Mouse (Mus musculus) hindbrain, embryonic 12.5 days (tissue): ENCODE results near the gene Rpusd3. TPM values are rescaled to one million over a fixed set of nuclear protein-coding genes. Genes with fewer than 3 reads are reported as not detected.

Experiments
- ATAC-seq: fragments of 200-750 bp; cut with Nextera tagmentation; 2 replicates; pipeline ENCODE4 v1.8.0; 2017; ENCODE audit warnings: moderate TSS enrichment; ENCODE audit not compliant: low FRiP score
- H3K27ac ChIP-seq: fragments of 300-500 bp; sonication (generic); 2 replicates; pipeline ENCODE4 v1.5.1; 2016; ENCODE audit warnings: mild to moderate bottlenecking
- H3K27me3 ChIP-seq: fragments of 300-500 bp; sonication (generic); 2 replicates; pipeline ENCODE4 v1.6.1; 2016; ENCODE audit warnings: mild to moderate bottlenecking
- H3K36me3 ChIP-seq: fragments of 300-500 bp; sonication (generic); 2 replicates; pipeline ENCODE4 v1.6.1; 2016; ENCODE audit warnings: mild to moderate bottlenecking
- H3K4me1 ChIP-seq: fragments of 300-500 bp; sonication (generic); 2 replicates; pipeline ENCODE4 v1.6.1; 2016
- H3K4me2 ChIP-seq: fragments of 300-500 bp; sonication (generic); replicated peaks from 2 replicates; pipeline ENCODE4 v1.6.1; 2016; ENCODE audit warnings: mild to moderate bottlenecking
- H3K4me3 ChIP-seq: fragments of 300-500 bp; sonication (generic); 2 replicates; pipeline ENCODE4 v1.5.1; 2016; ENCODE audit warnings: mild to moderate bottlenecking
- H3K9ac ChIP-seq: fragments of 300-500 bp; sonication (generic); 2 replicates; pipeline ENCODE4 v1.6.1; 2016; ENCODE audit warnings: mild to moderate bottlenecking, moderate library complexity
- H3K9me3 ChIP-seq: fragments of 300-500 bp; sonication (generic); replicated peaks from 2 replicates; pipeline ENCODE4 v1.6.1; 2016; ENCODE audit warnings: mild to moderate bottlenecking
- WGBS: fragments of 180-500 bp; shearing (Covaris S2); methylation state at CpG from one replicate; pipeline ENCODE4 v1.1.7; 2016; 5-methylcytosine and 5-hydroxymethylcytosine counted together
- polyA plus RNA-seq: library from polyadenylated mRNA; unstranded; fragments of >200 nt; fragmentation: Nextera tagmentation; extraction: Ambion mirVana; gene quantifications from 2 replicates; pipeline ENCODE4 v1.2.1, GENCODE M21; 2016

Gene Rpusd3
- polyA plus RNA-seq, 1 experiment from 2014 or later = 22.0 TPM

DNA sequence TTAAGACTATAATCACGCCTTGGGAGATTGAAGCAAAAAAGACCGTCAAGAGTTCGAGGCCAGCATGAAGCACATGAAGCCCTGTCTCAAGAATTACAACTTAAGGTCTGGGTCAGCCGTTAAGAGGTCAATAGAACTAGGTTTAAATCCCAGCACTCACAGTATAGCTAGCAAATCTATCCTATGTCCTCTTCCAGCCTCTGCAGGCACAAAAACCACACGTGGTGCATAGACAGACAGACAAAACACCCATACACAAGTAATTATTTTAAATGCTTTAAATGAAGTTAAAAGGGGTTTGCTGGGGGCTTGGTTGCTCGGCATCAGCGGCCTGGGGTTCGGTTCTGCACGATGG is 22.9 kb upstream of the Rpusd3 start:
- H3K27ac ChIP-seq = peak overlapping the region; percentile 68
- peak; percentile 30; the same call in 1 of the 2 replicates for ATAC-seq
- peak overlapping the region; percentile 86 for H3K4me2 ChIP-seq
- peak overlapping the region; percentile 82 for H3K4me3 ChIP-seq
- H3K9me3 ChIP-seq = no peaks in the 10 kb centered on the region
- 39% methylated on average over 9 of the region's 9 CpGs for WGBS
- H3K27me3 ChIP-seq = no peaks in the 10 kb centered on the region
- peaks cover 8% of the 10 kb centered on the region for H3K4me1 ChIP-seq
- H3K36me3 ChIP-seq = peaks cover 8% of the 10 kb centered on the region
- peak overlapping the region; percentile 92 for H3K9ac ChIP-seq

DNA sequence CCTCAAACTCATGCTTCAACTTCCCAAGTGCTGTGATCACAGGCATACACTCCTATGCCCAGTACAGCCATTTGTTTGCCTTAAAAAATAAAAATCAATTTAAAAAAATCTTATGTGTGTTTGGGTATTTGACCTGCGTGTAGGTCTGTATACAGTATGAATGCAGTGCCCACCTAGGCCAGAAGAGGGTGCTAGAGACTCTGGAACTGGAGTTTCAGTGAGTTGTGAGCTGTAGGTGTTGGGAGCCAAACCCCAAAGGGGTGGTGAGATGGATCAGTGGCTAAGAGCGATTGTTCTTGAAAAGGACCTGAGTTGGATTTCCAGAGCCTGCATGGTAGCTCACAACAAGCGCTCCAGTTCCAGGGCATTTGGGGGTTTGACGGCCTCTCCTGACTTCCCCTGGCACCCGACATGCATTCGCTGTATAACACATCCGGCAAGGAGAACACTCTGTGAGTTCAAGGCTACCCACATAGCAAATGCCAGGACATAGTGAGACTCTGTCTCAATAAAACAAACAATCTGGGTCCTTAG is 22.1 kb upstream of the Rpusd3 start:
- H3K4me1 ChIP-seq = peaks cover 8% of the 10 kb centered on the region
- no peak overlapping the region for H3K27ac ChIP-seq
- H3K36me3 ChIP-seq = no peaks in the 10 kb centered on the region
- no peak overlapping the region for H3K4me3 ChIP-seq
- WGBS = 57% methylated on average over 7 of the region's 7 CpGs
- no peak overlapping the region for H3K9ac ChIP-seq
- H3K27me3 ChIP-seq = no peaks in the 10 kb centered on the region
- ATAC-seq = no peak
- no peak overlapping the region for H3K4me2 ChIP-seq
- H3K9me3 ChIP-seq = no peaks in the 10 kb centered on the region

DNA sequence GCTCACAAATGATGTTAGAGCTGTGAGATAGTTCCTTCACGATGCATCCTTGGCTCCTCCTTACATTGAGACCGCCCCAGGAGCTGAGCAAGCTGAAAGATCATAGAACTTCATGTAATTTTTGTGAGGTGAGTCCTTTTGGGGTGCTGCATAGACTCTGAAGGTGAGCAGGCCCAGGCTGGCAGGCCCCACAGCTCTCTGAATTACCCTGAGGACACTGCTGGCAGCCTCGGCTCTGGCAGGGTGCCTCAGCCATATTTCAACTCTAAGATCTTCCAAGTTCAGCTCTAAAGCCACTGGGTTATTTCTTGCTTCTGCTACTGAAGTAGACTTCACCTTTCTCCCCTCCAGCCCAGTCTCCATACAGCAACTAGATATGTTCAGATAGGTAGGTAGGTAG is 21.5 kb upstream of the Rpusd3 start:
- WGBS = 82% methylated on average over 3 of the region's 3 CpGs
- H3K27ac ChIP-seq = no peak overlapping the region
- no peaks in the 10 kb centered on the region for H3K27me3 ChIP-seq
- no peak overlapping the region for H3K4me2 ChIP-seq
- no peak for ATAC-seq
- no peak overlapping the region for H3K9ac ChIP-seq
- H3K4me1 ChIP-seq = peaks cover 8% of the 10 kb centered on the region
- H3K4me3 ChIP-seq = no peak overlapping the region
- H3K9me3 ChIP-seq = no peaks in the 10 kb centered on the region
- H3K36me3 ChIP-seq = no peaks in the 10 kb centered on the region

DNA sequence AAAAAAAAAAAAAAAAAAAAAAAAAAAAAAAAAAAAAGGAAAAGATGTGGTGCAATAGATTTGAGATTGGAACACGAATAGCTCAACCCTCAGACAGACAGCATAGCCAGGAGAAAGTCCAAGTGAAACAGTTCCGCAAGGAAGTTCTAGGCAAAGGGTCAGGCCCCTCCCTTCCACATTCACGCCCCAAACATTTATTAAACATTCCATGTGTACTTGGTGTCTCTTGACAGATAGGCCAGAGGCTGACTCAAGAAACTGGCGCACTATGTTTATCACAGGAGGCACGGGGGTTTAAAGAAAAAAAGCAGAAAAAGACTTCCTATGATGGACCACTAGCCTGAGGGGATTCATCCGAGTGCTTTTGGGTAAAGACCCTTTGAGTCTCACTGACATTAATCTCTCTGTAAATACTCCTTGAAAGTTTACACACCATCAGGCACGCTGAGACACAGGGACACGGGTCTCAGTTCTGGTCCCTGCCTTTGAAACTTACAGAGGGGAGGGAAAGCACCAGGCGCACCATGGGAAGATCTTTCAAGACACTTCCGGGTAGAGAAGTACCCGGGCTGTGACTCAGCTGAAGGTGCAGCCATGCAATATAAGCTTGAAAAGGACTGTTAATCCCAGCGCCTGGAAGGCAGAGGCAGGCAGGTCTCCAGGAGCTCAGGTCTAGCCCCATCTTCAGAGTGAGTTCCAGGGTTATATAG is 19.7 kb upstream of the Rpusd3 start:
- Histone ChIP-seq H3K36me3 (no peaks in the 10 kb centered on the region), H3K4me2 (no peak overlapping the region), H3K9me3 (no peaks in the 10 kb centered on the region), H3K4me3 (no peak overlapping the region), H3K9ac (no peak overlapping the region), H3K4me1 (peaks cover 8% of the 10 kb centered on the region), H3K27ac (no peak overlapping the region), H3K27me3 (peaks cover 2% of the 10 kb centered on the region; the same call in 1 of the 2 replicates)
- 61% methylated on average over 12 of the region's 12 CpGs for WGBS
- no peak for ATAC-seq

DNA sequence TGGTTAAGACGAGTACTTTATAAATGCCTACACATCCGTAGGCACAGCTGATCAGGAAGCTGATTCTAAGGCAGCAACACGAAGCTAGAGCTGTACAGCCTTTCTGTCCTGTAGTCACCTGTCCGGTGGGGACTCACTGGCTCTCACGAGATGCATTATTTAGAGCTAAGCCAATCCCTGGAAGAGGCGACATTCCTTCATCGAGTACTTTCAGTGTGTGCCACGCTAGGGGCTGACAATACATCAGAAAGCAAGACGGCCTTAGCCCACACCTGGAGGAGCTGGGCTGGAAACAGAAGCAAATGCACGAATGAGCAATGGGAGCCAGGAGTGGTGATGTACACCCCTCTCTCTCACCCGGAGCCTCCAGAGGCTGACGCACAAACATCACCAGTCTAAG is 18.0 kb upstream of the Rpusd3 start:
- Histone ChIP-seq H3K4me1 (no peaks in the 10 kb centered on the region), H3K27me3 (peaks cover 2% of the 10 kb centered on the region; the same call in 1 of the 2 replicates), H3K36me3 (no peaks in the 10 kb centered on the region), H3K4me2 (no peak overlapping the region), H3K9me3 (no peaks in the 10 kb centered on the region), H3K9ac (no peak overlapping the region), H3K4me3 (no peak overlapping the region), H3K27ac (no peak overlapping the region)
- no peak for ATAC-seq
- 82% methylated on average over 12 of the region's 12 CpGs for WGBS

DNA sequence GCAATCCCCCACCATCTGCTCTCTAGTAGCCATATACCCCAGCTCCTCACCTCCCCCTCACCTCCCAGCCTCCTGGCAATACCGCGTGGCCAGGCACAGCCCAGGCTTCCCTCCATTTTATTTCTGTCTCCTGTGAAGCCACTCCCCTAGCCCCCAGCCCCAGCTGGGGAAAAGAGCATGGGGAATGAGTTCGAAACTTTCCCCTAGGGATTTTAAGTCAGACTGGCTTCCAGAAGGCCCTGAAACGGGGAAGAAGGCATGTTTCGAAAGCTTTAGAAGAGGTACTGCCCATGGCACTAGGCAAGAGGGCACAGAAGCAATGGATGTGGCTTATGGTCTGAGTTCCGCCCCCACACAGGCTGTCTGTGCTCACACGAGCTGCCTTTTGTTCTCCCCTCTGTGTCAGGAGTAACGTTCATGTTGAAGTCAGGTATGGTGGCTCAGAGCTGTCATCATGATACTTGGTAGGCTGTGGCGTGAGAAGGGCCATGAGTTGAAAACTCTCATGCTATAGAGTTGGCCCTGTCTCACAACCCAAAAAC is 16.6 kb upstream of the Rpusd3 start, which contains the start of gene Cidec:
Gene Cidec (minus strand): TSS at position 97 of the 542 bp plus-strand sequence.
- 74% methylated on average over 9 of the region's 9 CpGs for WGBS
- no peaks in the 10 kb centered on the region for H3K4me1 ChIP-seq
- no peak within 1 kb of the TSS for H3K9ac ChIP-seq
- peaks cover 2% of the 10 kb centered on the region; the same call in 1 of the 2 replicates for H3K27me3 ChIP-seq
- no peak within 1 kb of the TSS for H3K4me2 ChIP-seq
- no peak within 1 kb of the TSS for H3K4me3 ChIP-seq
- H3K9me3 ChIP-seq = no peaks in the 10 kb centered on the region
- H3K27ac ChIP-seq = no peak within 1 kb of the TSS
- no peak for ATAC-seq
- H3K36me3 ChIP-seq = no peaks in the 10 kb centered on the region

DNA sequence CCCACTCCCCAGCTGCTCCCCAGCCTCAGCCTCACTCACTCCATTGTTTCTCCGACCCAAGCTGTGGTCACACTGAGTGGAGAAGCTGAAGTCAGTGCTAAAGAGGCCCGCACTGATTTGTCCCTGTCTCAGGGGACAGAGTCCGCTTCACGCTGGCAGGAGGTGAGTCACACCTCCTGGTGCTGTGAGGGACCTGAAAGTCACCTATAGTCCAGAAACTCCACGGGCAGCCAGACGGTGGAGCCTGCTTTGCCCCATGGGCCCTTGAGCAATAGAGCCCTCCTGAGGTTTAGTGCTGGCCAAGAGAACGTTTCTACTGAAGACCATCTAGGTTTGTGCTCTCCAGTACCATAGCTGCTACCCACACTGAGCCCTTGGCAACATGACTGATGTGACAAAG is 15.6 kb upstream of the Rpusd3 start:
- H3K9me3 ChIP-seq = no peaks in the 10 kb centered on the region
- H3K27ac ChIP-seq = no peak overlapping the region
- no peak for ATAC-seq
- H3K36me3 ChIP-seq = no peaks in the 10 kb centered on the region
- H3K4me1 ChIP-seq = no peaks in the 10 kb centered on the region
- H3K4me2 ChIP-seq = no peak overlapping the region
- peaks cover 2% of the 10 kb centered on the region; the same call in 1 of the 2 replicates for H3K27me3 ChIP-seq
- WGBS = 67% methylated on average over 7 of the region's 7 CpGs
- no peak overlapping the region for H3K9ac ChIP-seq
- no peak overlapping the region for H3K4me3 ChIP-seq

DNA sequence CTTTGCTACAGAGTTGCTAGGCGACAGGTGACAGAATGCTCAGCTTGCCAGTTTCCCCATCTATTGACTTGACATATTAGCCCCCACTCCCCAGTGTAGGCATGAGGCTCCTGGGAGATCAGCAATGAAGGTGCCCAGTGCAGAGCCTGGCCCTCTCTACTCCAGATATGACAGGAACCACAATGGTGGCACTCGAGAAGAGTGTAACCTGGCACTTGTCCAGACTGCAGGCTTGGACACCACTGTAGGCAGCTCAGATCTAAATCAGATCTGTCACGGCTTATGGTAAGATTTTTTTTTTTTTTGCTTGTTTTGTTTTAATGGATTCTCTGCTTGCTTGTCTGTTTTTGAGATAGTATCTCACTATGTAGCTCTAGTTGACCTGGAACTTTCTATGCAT is 14.5 kb upstream of the Rpusd3 start:
- no peak for ATAC-seq
- Histone ChIP-seq H3K9ac (no peak overlapping the region), H3K36me3 (no peaks in the 10 kb centered on the region), H3K4me1 (no peaks in the 10 kb centered on the region), H3K4me3 (no peak overlapping the region), H3K4me2 (no peak overlapping the region), H3K9me3 (no peaks in the 10 kb centered on the region), H3K27me3 (peaks cover 2% of the 10 kb centered on the region; the same call in 1 of the 2 replicates), H3K27ac (no peak overlapping the region)
- WGBS = 73% methylated on average over 3 of the region's 3 CpGs

DNA sequence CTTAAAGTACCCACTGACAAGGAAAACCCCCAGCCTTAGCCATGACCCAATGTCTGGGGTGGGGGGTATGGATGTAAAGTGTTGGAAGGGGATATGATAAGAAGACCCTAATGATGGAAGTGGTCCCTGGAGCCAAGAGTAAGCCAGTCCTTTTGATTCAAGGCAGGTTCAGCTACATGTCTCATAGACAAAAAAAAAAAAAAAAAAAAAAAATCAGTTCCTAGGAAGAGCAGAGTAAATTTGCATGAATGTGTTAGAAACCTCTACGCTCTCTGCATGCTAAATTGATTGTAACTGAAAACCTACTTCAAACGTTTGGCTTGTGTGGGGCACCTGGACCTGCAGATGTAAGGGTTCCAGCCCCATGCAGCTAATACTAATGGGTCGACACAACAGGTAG is 12.7 kb upstream of the Rpusd3 start:
- no peak overlapping the region for H3K9ac ChIP-seq
- H3K36me3 ChIP-seq = no peaks in the 10 kb centered on the region
- H3K9me3 ChIP-seq = no peaks in the 10 kb centered on the region; the same call in 1 of the 2 replicates
- no peak overlapping the region for H3K27ac ChIP-seq
- 57% methylated on average over 3 of the region's 3 CpGs for WGBS
- no peak for ATAC-seq
- H3K27me3 ChIP-seq = peaks cover 2% of the 10 kb centered on the region; the same call in 1 of the 2 replicates
- no peak overlapping the region for H3K4me3 ChIP-seq
- no peaks in the 10 kb centered on the region for H3K4me1 ChIP-seq
- H3K4me2 ChIP-seq = no peak overlapping the region

DNA sequence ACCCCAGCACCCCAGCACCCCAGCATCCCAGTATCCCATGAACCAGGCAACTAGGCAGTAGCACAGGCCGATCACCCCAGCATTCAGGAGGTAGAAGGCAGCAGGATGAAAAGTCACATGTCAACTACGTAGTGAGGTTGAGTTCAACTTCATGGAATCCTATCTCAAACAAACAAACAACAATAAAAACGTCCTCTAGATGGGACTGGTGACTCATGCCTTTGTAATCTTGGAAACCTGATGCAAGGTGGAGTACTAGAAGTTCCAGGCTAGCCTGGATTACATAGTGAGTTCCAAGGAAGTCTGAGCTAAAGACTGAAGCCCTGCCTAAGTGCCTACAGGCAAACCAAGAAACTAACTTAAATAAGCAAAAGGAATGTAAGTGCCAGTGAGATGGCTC is 11.7 kb upstream of the Rpusd3 start:
- H3K36me3 ChIP-seq = no peaks in the 10 kb centered on the region
- no peak for ATAC-seq
- WGBS = 59% methylated on average over 3 of the region's 3 CpGs
- H3K4me1 ChIP-seq = no peaks in the 10 kb centered on the region
- peaks cover 2% of the 10 kb centered on the region; the same call in 1 of the 2 replicates for H3K27me3 ChIP-seq
- no peaks in the 10 kb centered on the region; the same call in 1 of the 2 replicates for H3K9me3 ChIP-seq
- H3K4me2 ChIP-seq = no peak overlapping the region
- H3K4me3 ChIP-seq = no peak overlapping the region
- no peak overlapping the region for H3K27ac ChIP-seq
- no peak overlapping the region for H3K9ac ChIP-seq

DNA sequence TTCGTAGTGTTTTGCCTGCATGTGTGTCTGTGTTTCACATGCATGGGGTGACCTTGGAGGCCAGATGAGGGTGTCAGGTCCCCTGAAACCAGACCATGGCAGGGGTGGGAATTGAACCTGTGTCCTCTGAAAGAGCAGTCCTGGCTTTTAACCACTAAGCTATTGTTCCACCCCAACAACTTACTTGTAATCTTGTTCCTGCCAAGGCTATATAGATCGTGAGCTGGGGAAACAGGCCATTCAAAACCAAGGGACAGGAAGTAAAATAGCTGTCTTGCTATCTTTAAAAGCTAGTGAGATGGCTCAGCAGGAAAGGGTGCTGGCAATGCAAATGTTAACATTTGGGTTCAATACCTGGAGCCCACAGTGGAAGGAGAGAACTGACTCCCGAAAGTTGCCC is 10.8 kb upstream of the Rpusd3 start:
- H3K9ac ChIP-seq = no peak overlapping the region
- no peak for ATAC-seq
- H3K27ac ChIP-seq = no peak overlapping the region
- peaks cover 2% of the 10 kb centered on the region; the same call in 1 of the 2 replicates for H3K27me3 ChIP-seq
- H3K36me3 ChIP-seq = no peaks in the 10 kb centered on the region
- H3K9me3 ChIP-seq = no peaks in the 10 kb centered on the region; the same call in 1 of the 2 replicates
- no peaks in the 10 kb centered on the region for H3K4me1 ChIP-seq
- H3K4me3 ChIP-seq = no peak overlapping the region
- 76% methylated on average over 3 of the region's 3 CpGs for WGBS
- no peak overlapping the region for H3K4me2 ChIP-seq

DNA sequence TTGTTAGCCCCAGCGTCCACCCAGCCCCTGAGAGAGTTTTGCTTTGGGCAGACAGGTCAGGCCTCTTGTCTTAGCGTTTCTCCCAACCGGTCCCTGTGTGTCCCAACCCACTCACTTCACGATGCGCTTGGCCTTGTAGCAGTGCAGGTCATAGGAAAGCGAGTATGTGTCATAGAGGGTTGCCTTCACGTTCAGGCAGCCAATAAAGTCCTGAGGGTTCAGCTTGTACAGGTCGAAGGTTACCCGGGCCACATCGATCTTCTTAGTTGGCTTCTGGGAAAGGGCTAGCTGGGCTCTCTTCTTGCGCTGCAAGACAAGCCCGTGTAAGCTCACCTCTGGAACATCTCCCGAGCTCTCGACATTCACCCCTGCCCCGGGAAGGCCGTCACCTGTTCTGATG is 8.9 kb upstream of the Rpusd3 start:
- H3K9ac ChIP-seq = no peak overlapping the region
- H3K27me3 ChIP-seq = no peaks in the 10 kb centered on the region; the same call in 1 of the 2 replicates
- H3K4me3 ChIP-seq = no peak overlapping the region
- WGBS = 88% methylated on average over 16 of the region's 16 CpGs
- no peak overlapping the region for H3K4me2 ChIP-seq
- H3K27ac ChIP-seq = no peak overlapping the region
- no peak for ATAC-seq
- H3K4me1 ChIP-seq = no peaks in the 10 kb centered on the region
- no peaks in the 10 kb centered on the region; the same call in 1 of the 2 replicates for H3K9me3 ChIP-seq
- H3K36me3 ChIP-seq = no peaks in the 10 kb centered on the region
